Mouse (Mus musculus) MEL (cell line): ENCODE data around the gene Mov10l1.

Source experiments
- CTCF ChIP-seq, 3 experiments: IDR thresholded peaks in 2 of 3; conservative IDR thresholded peaks in 1 of 3; 2 replicates each; pipeline ENCODE4 v1.5.1; 2011 to 2012; ENCODE audit warnings: low read length in 3 of 3, low read depth in 2 of 3, mild to moderate bottlenecking in 2 of 3, improper control_type of control experiment in 1 of 3, inconsistent platforms in 1 of 3, mixed read lengths in 1 of 3, moderate library complexity in 1 of 3; ENCODE audit not compliant: control insufficient read depth in 1 of 3, insufficient read depth in 1 of 3, poor library complexity in 1 of 3, severe bottlenecking in 1 of 3
- GABPA ChIP-seq: IDR thresholded peaks from 2 replicates; pipeline ENCODE4 v1.6.1; 2012; ENCODE audit warnings: low read depth, mild to moderate bottlenecking, inconsistent platforms, low read length, improper control_type of control experiment, moderate library complexity
- KAT2A ChIP-seq: conservative IDR thresholded peaks from 2 replicates; pipeline ENCODE4 v1.6.1; 2012; ENCODE audit warnings: low read depth, low read length, improper control_type of control experiment, inconsistent platforms
- MAX ChIP-seq: IDR thresholded peaks from 2 replicates; pipeline ENCODE4 v1.6.1; 2011; ENCODE audit warnings: low read length, improper control_type of control experiment
- UBTF ChIP-seq: IDR thresholded peaks from 2 replicates; pipeline ENCODE4 v1.6.1; 2012; ENCODE audit warnings: low read depth, mild to moderate bottlenecking, inconsistent platforms, low read length, improper control_type of control experiment, moderate library complexity, borderline replicate concordance; ENCODE audit not compliant: insufficient read depth
- ZC3H11A ChIP-seq: IDR thresholded peaks from 2 replicates; pipeline ENCODE4 v1.6.1; 2012; ENCODE audit warnings: low read depth, mild to moderate bottlenecking, inconsistent platforms, low read length, improper control_type of control experiment

DNA sequence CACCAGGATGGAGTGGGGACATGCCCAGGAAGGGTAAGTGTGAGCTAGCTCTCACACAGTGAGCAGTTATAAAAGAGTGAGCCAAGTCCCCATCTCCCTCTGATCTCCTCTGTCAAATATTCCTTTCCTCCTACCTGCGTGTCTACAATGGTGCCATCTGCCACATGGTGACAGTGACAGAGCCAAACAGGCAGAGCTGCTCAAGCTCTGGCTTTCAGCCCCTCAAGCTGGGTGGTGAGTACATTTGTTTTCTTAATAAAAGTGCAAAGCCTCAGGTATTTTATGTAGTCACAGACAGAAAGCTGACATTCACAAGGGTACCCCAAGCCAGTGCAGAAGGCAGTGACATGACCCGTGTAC, 45.4 kb upstream of the Mov10l1 start:
- TF ChIP-seq UBTF: no peak
- no peak for TF ChIP-seq ZC3H11A
- no peak for TF ChIP-seq CTCF (IDR thresholded peaks at IDR 0.05 in 2 of 3, conservative IDR thresholded peaks at IDR 0.05 in 1 of 3; ENCODE audit: control insufficient read depth in 1 of 3, insufficient read depth in 1 of 3, low read depth in 2 of 3, low read length in 3 of 3, poor library complexity in 1 of 3, severe bottlenecking in 1 of 3)
- no peak for TF ChIP-seq MAX
- no peak for TF ChIP-seq GABPA
- TF ChIP-seq KAT2A: no peak
